In genomic region chr7:48880591-48881481, GRCm38 (mm10) we compare ENCODE assay signal across 7 mouse cellular contexts. TPM values are rescaled to one million over a fixed set of nuclear protein-coding genes. Genes with fewer than 3 reads are reported as not detected.
DNase-seq lines count a peak whose midpoint lies in the region; ATAC-seq lines count a peak whose summit lies in the region.

No protein-coding gene starts in this region.

- peak; percentile 95 for ATAC-seq in intestine, embryonic 15.5 days

- no peaks in the 10 kb centered on the region for H3K36me3 ChIP-seq in intestine, embryonic 15.5 days
- peaks cover 32% of the 10 kb centered on the region for H3K36me3 ChIP-seq in midbrain, embryonic 10.5 days

- intact Hi-C loops in gastrocnemius, postnatal 36 days (cut with DNase I), result loop anchor here (10.0 kb wide), 1 partner anchor 384 kb away; no protein-coding TSS in a partner anchor
- intact Hi-C loops in left cerebral cortex, postnatal 25 days (cut with DNase I), result no loop called here

- no peaks in the 10 kb centered on the region for H3K9me3 ChIP-seq in intestine, embryonic 15.5 days
- H3K9me3 ChIP-seq in midbrain, embryonic 10.5 days (replicated peaks), result no peaks in the 10 kb centered on the region

- H3K4me2 ChIP-seq in intestine, embryonic 15.5 days (replicated peaks), result peak overlapping the region; percentile 94

- peak; percentile 98 for DNase-seq in adrenal gland, adult 2 months
- peak; percentile 96 for DNase-seq in embryo, embryonic 11.5 days (ENCODE audit: low read depth, low spot score)
- peak; percentile 93 to 94 for DNase-seq in gastrocnemius, postnatal 36 days
- DNase-seq in left cerebral cortex, postnatal 25 days (ENCODE audit: low spot score in 2 of 2), result peak; percentile 92 to 98
- DNase-seq in midbrain, embryonic 10.5 days (ENCODE audit: low spot score), result peak; percentile 99
- peak; percentile 94 for DNase-seq in right cerebral cortex, postnatal 4 days

- H3K27me3 ChIP-seq in intestine, embryonic 15.5 days (replicated peaks), result no peaks in the 10 kb centered on the region
- H3K27me3 ChIP-seq in midbrain, embryonic 10.5 days (ENCODE audit: low read depth, poor library complexity, severe bottlenecking), result peaks cover 41% of the 10 kb centered on the region

- H3K4me3 ChIP-seq in intestine, embryonic 15.5 days (replicated peaks), result peak overlapping the region; percentile 85
- peak overlapping the region; percentile 91 for H3K4me3 ChIP-seq in midbrain, embryonic 10.5 days

- H3K27ac ChIP-seq in intestine, embryonic 15.5 days, result peak overlapping the region; percentile 91
- H3K27ac ChIP-seq in midbrain, embryonic 10.5 days (replicated peaks), result peak overlapping the region; percentile 100

- WGBS in intestine, embryonic 15.5 days, result under 1% methylated on average over 76 of the region's 77 CpGs
- WGBS in midbrain, embryonic 10.5 days, result under 1% methylated on average over 75 of the region's 77 CpGs

- peaks cover 21% of the 10 kb centered on the region for H3K4me1 ChIP-seq in intestine, embryonic 15.5 days (replicated peaks)
- peaks cover 35% of the 10 kb centered on the region for H3K4me1 ChIP-seq in midbrain, embryonic 10.5 days

- H3K9ac ChIP-seq in intestine, embryonic 15.5 days, result peak overlapping the region; percentile 86

RNA-seq across cellular contexts. Expression of gene E2f8, which starts 0.6 kb away (rescaled TPM):
- 1 to 10 TPM in 1 of 2 experiments, under 1 TPM in 1; 0.55 to 1.2 TPM for total RNA-seq in adrenal gland, adult 2 months (2021)
- 0.51 and 0.66 TPM in 2 replicates for polyA plus RNA-seq in adrenal gland, adult 2 months (2012; rRNA removed)
- total RNA-seq in gastrocnemius, postnatal 36 days (2021), result under 1 TPM; 0.25 to 0.84 TPM
- 22.3 and 23.5 TPM in 2 replicates for polyA plus RNA-seq in intestine, embryonic 15.5 days (2015; fragmentation: Nextera tagmentation; extraction: Ambion mirVana)
- total RNA-seq in left cerebral cortex, postnatal 25 days (2021), result under 1 TPM; 0.50 to 0.57 TPM
- polyA plus RNA-seq in midbrain, embryonic 10.5 days (2016; fragmentation: Nextera tagmentation; extraction: Ambion mirVana), result 17.1 and 18.8 TPM in 2 replicates

RNA-seq across cellular contexts. Expression of gene Nav2, which starts 27.7 kb away (rescaled TPM):
- total RNA-seq in adrenal gland, adult 2 months (2021), result 1 to 10 TPM; 6.4 to 6.9 TPM
- 3.3 and 4.8 TPM in 2 replicates for polyA plus RNA-seq in adrenal gland, adult 2 months (2012; rRNA removed)
- total RNA-seq in gastrocnemius, postnatal 36 days (2021), result 10 to 100 TPM; 21.8 to 23.9 TPM
- 17.7 and 19.1 TPM in 2 replicates for polyA plus RNA-seq in intestine, embryonic 15.5 days (2015; fragmentation: Nextera tagmentation; extraction: Ambion mirVana)
- total RNA-seq in left cerebral cortex, postnatal 25 days (2021), result 100 to 1,000 TPM in 1 of 2 experiments, 10 to 100 TPM in 1; 77.1 to 106 TPM
- 13.7 and 19.4 TPM in 2 replicates for polyA plus RNA-seq in midbrain, embryonic 10.5 days (2016; fragmentation: Nextera tagmentation; extraction: Ambion mirVana)

RNA-seq across cellular contexts. Expression of gene Csrp3, which starts 33.0 kb away (rescaled TPM):
- total RNA-seq in adrenal gland, adult 2 months (2021), result not detected
- not detected in 2 replicates for polyA plus RNA-seq in adrenal gland, adult 2 months (2012; rRNA removed)
- 100 to 1,000 TPM in 1 of 2 experiments, 10 to 100 TPM in 1; 57.7 to 182 TPM for total RNA-seq in gastrocnemius, postnatal 36 days (2021)
- 0.53 and 0.94 TPM in 2 replicates for polyA plus RNA-seq in intestine, embryonic 15.5 days (2015; fragmentation: Nextera tagmentation; extraction: Ambion mirVana)
- not detected for total RNA-seq in left cerebral cortex, postnatal 25 days (2021)
- 0.22 TPM in 1 of 2 replicates, not detected in the other for polyA plus RNA-seq in midbrain, embryonic 10.5 days (2016; fragmentation: Nextera tagmentation; extraction: Ambion mirVana)

Comparison
In these comparisons a context has a peak if more than half of its experiments do, and no peak if none do; other contexts are left out.
1. Peak in every context shown above with its lines: DNase-seq, ATAC-seq, H3K4me3 ChIP-seq and H3K27ac ChIP-seq.
2. RNA of gene Csrp3, which starts 33.0 kb away (total RNA-seq): 57.7 to 182 TPM in gastrocnemius, postnatal 36 days; not detected in left cerebral cortex, postnatal 25 days and not detected in adrenal gland, adult 2 months; every median in the first group is over 10 times any median in the second.